Mouse (Mus musculus): ENCODE results near the gene Prm2.
"Not testable (repeated sequence)": the region's sequence is repeated elsewhere in the genome, so short reads cannot be mapped to it uniquely, and the experiment has no call there.

Gene Prm2

GRCm38 (mm10) chr16:10812865-10813371 lies 17.0 kb upstream of the Prm2 start, which contains the start of gene Gm11172:
Gene Gm11172 (plus strand): TSS chr16:10812915.
- DNase-seq (ENCODE audit: low read depth, low spot score), result no peak

- no peak for DNase-seq (ENCODE audit: low read depth, low spot score)
Measured at GRCm38 (mm10) chr16:10810376-10810775, 14.4 kb upstream of the Prm2 start.

GRCm38 (mm10) chr16:10805789-10806527 lies 10.0 kb upstream of the Prm2 start, which contains the start of gene Prm1:
Gene Prm1 (minus strand): TSS chr16:10805839.
- no peak for DNase-seq (ENCODE audit: low read depth, low spot score)

- not testable (repeated sequence) for DNase-seq (ENCODE audit: low read depth, low spot score)
Measured at GRCm38 (mm10) chr16:10802420-10802819, 6.5 kb upstream of the Prm2 start.

- no peak for DNase-seq (ENCODE audit: low read depth, low spot score)
Measured at GRCm38 (mm10) chr16:10790702-10791101, 5.2 kb downstream of the Prm2 start, which contains the start of gene Prm3. Gene Prm3 (minus strand): TSS chr16:10790914.

- DNase-seq (ENCODE audit: low read depth, low spot score), result no peak
Measured at GRCm38 (mm10) chr16:10788866-10789265, 7.1 kb downstream of the Prm2 start.

- no peak for DNase-seq (ENCODE audit: low read depth, low spot score)
Measured at GRCm38 (mm10) chr16:10788271-10788670, 7.7 kb downstream of the Prm2 start, which contains the start of gene Tnp2. Gene Tnp2 (minus strand): TSS chr16:10788660.

GRCm38 (mm10) chr16:10787548-10788058 lies 8.3 kb downstream of the Prm2 start:
- no peak for DNase-seq (ENCODE audit: low read depth, low spot score)

- peak; percentile 74 for DNase-seq (ENCODE audit: low read depth, low spot score)
Measured at GRCm38 (mm10) chr16:10786782-10787547, 9.0 kb downstream of the Prm2 start.

- DNase-seq (ENCODE audit: low read depth, low spot score), result peak; percentile 86
Measured at GRCm38 (mm10) chr16:10786288-10786687, 9.6 kb downstream of the Prm2 start.

- DNase-seq (ENCODE audit: low read depth, low spot score), result peak; percentile 92
Measured at GRCm38 (mm10) chr16:10785371-10786231, 10.3 kb downstream of the Prm2 start, which contains the start of gene Socs1. Gene Socs1 (minus strand): TSS chr16:10785536.

- DNase-seq (ENCODE audit: low read depth, low spot score), result peak; percentile 77
Measured at GRCm38 (mm10) chr16:10784793-10785370, 11.1 kb downstream of the Prm2 start.

- DNase-seq (ENCODE audit: low read depth, low spot score), result no peak
Measured at GRCm38 (mm10) chr16:10783883-10784792, 11.8 kb downstream of the Prm2 start.

GRCm38 (mm10) chr16:10783451-10783850 lies 12.5 kb downstream of the Prm2 start:
- DNase-seq (ENCODE audit: low read depth, low spot score), result no peak

- DNase-seq (ENCODE audit: low read depth, low spot score), result no peak
Measured at GRCm38 (mm10) chr16:10783152-10783434, 12.8 kb downstream of the Prm2 start.

- no peak for DNase-seq (ENCODE audit: low read depth, low spot score)
Measured at GRCm38 (mm10) chr16:10782377-10783151, 13.4 kb downstream of the Prm2 start.

GRCm38 (mm10) chr16:10781862-10782371 lies 14.0 kb downstream of the Prm2 start:
- no peak for DNase-seq (ENCODE audit: low read depth, low spot score)

- no peak for DNase-seq (ENCODE audit: low read depth, low spot score)
Measured at GRCm38 (mm10) chr16:10780631-10781120, 15.3 kb downstream of the Prm2 start.

All from skeletal muscle tissue, adult 2 months (tissue).